Mouse (Mus musculus) thymus, postnatal 36 days (tissue): ENCODE measurements at regions not wholly inside any gene's neighbourhood (a gene's known extent, or its start where the extent isn't known, plus 50 kb on each side); places are given as distances from the start of the nearest gene placed in this dataset.

Experiments used
- DNase-seq, 2 experiments: peaks; one replicate each; pipeline ENCODE4 v3.0.0; 2022; ENCODE audit warnings: mixed read lengths in 2 of 2

GRCm38 (mm10) chr10:126483479-126483878 is 417.7 kb downstream of the Atp23 start:
- no peak for DNase-seq

GRCm38 (mm10) chr10:126480382-126480781 is 420.8 kb downstream of the Atp23 start:
- no peak for DNase-seq

GRCm38 (mm10) chr10:126479743-126480142 is 421.4 kb downstream of the Atp23 start:
- no peak for DNase-seq

GRCm38 (mm10) chr10:126473050-126473719 is 428.0 kb downstream of the Atp23 start:
- no peak for DNase-seq

- DNase-seq = no peak
Observed at GRCm38 (mm10) chr10:126470838-126471491, 430.2 kb downstream of the Atp23 start.

- no peak for DNase-seq
Observed at GRCm38 (mm10) chr10:126462770-126463169, 438.4 kb downstream of the Atp23 start.

GRCm38 (mm10) chr10:126458523-126458922 is 442.6 kb downstream of the Atp23 start:
- no peak for DNase-seq

- no peak for DNase-seq
Observed at GRCm38 (mm10) chr10:126452757-126453528, 448.2 kb downstream of the Atp23 start.

- no peak for DNase-seq
Observed at GRCm38 (mm10) chr10:126452057-126452622, 449.0 kb downstream of the Atp23 start.

- DNase-seq = no peak
Observed at GRCm38 (mm10) chr10:126431222-126431621, 465.3 kb downstream of the Lrig3 start.

GRCm38 (mm10) chr10:126430346-126430745 is 464.4 kb downstream of the Lrig3 start:
- DNase-seq = no peak

- DNase-seq = no peak
Observed at GRCm38 (mm10) chr10:126429502-126429901, 463.5 kb downstream of the Lrig3 start.

GRCm38 (mm10) chr10:126422066-126422465 is 456.1 kb downstream of the Lrig3 start:
- DNase-seq = no peak

GRCm38 (mm10) chr10:126413786-126414185 is 447.8 kb downstream of the Lrig3 start:
- DNase-seq = no peak

GRCm38 (mm10) chr10:126392235-126392634 is 426.3 kb downstream of the Lrig3 start:
- no peak for DNase-seq

GRCm38 (mm10) chr10:126391770-126392169 is 425.8 kb downstream of the Lrig3 start:
- DNase-seq = no peak

- DNase-seq = no peak
Observed at GRCm38 (mm10) chr10:126386430-126386829, 420.5 kb downstream of the Lrig3 start.

- DNase-seq = no peak
Observed at GRCm38 (mm10) chr10:126385644-126386043, 419.7 kb downstream of the Lrig3 start.

GRCm38 (mm10) chr10:126380381-126380780 is 414.4 kb downstream of the Lrig3 start:
- DNase-seq = no peak

GRCm38 (mm10) chr10:126379239-126379638 is 413.3 kb downstream of the Lrig3 start:
- DNase-seq = no peak

GRCm38 (mm10) chr10:126373906-126374305 is 407.9 kb downstream of the Lrig3 start:
- no peak for DNase-seq

GRCm38 (mm10) chr10:126371881-126372280 is 405.9 kb downstream of the Lrig3 start:
- no peak for DNase-seq

GRCm38 (mm10) chr10:126349076-126349475 is 383.1 kb downstream of the Lrig3 start:
- DNase-seq = no peak
